Mouse (Mus musculus) erythroblast, embryonic 14.5 days (primary cell): Measurements from ENCODE around the gene C3.

Source experiments
- GATA1 ChIP-seq: IDR thresholded peaks from 2 replicates; pipeline ENCODE4 v1.6.1; 2012; ENCODE audit warnings: low read length, inconsistent platforms, mixed read lengths
- TAL1 ChIP-seq: IDR thresholded peaks from 3 replicates; pipeline ENCODE4 v1.6.1; 2012; ENCODE audit warnings: low read length, inconsistent platforms, mixed read lengths

- no peak for TF ChIP-seq TAL1
- TF ChIP-seq GATA1 = no peak
These were observed 48.7 kb upstream of the C3 start for GRCm38 (mm10) chr17:57276634-57277121.
